Mouse (Mus musculus) liver, embryonic 14.5 days (tissue): ENCODE measurements around the gene Etfrf1. TPM values are rescaled to one million over a fixed set of nuclear protein-coding genes. Genes with fewer than 3 reads are reported as not detected.

Experiments used
- ATAC-seq: fragments of 200-750 bp; cut with Nextera tagmentation; 2 replicates; pipeline ENCODE4 v1.8.0; 2017; ENCODE audit warnings: moderate number of reproducible peaks, mild to moderate bottlenecking, moderate library complexity; ENCODE audit not compliant: insufficient read depth
- DNase-seq, 3 experiments: peaks; one replicate each; pipeline ENCODE4 v3.0.0-alpha.2; 2012 to 2013; ENCODE audit warnings: low read depth in 3 of 3, low spot score in 3 of 3
- H3K27ac ChIP-seq: fragments of 300-500 bp; sonication (generic); 2 replicates; pipeline ENCODE4 v1.5.1; 2014; ENCODE audit warnings: moderate library complexity, mild to moderate bottlenecking, control low read depth, inconsistent platforms
- H3K27me3 ChIP-seq: fragments of 300-500 bp; sonication (generic); 2 replicates; pipeline ENCODE4 v1.6.1; 2014; ENCODE audit warnings: mild to moderate bottlenecking, low read length, moderate library complexity; ENCODE audit not compliant: control insufficient read depth, insufficient read depth
- H3K36me3 ChIP-seq: fragments of 300-500 bp; sonication (generic); replicated peaks from 2 replicates; pipeline ENCODE4 v1.6.1; 2014; ENCODE audit warnings: low read depth; ENCODE audit not compliant: control insufficient read depth, insufficient read depth
- H3K4me1 ChIP-seq, 2 experiments: fragments of 200-500 bp in 1 of 2; fragments of 300-500 bp in 1 of 2; sonication (generic) in 1 of 2; replicated peaks; 2 replicates each; pipeline ENCODE4 v1.6.1; 2012 to 2014; ENCODE audit warnings: antibody characterized with exemption in 1 of 2, inconsistent platforms in 1 of 2, low read length in 1 of 2; ENCODE audit not compliant: control insufficient read depth in 2 of 2, insufficient read depth in 2 of 2
- H3K4me2 ChIP-seq: fragments of 300-500 bp; sonication (generic); 2 replicates; pipeline ENCODE4 v1.6.1; 2014; ENCODE audit warnings: low read depth, mild to moderate bottlenecking, control low read depth, moderate library complexity
- H3K4me3 ChIP-seq, 2 experiments: fragments of 200-500 bp in 1 of 2; fragments of 300-500 bp in 1 of 2; sonication (generic) in 1 of 2; 2 replicates each; pipeline ENCODE4 v1.5.1; 2012 to 2014; ENCODE audit warnings: low read depth in 2 of 2, low read length in 2 of 2, mild to moderate bottlenecking in 2 of 2, control low read depth in 1 of 2, inconsistent platforms in 1 of 2, moderate library complexity in 1 of 2; ENCODE audit not compliant: insufficient read depth in 1 of 2
- H3K9ac ChIP-seq: fragments of 300-500 bp; sonication (generic); replicated peaks from 2 replicates; pipeline ENCODE4 v1.6.1; 2014; ENCODE audit warnings: mild to moderate bottlenecking, control low read depth, moderate library complexity
- H3K9me3 ChIP-seq: fragments of 300-500 bp; sonication (generic); 2 replicates; pipeline ENCODE4 v1.6.1; 2016; ENCODE audit warnings: low read length, mixed read lengths; ENCODE audit not compliant: control insufficient read depth
- CTCF ChIP-seq: IDR thresholded peaks from 2 replicates; pipeline ENCODE4 v1.5.1; 2016; ENCODE audit warnings: antibody characterized with exemption, low read depth, control low read depth
- EP300 ChIP-seq: IDR thresholded peaks from 2 replicates; pipeline ENCODE4 v1.6.1; 2016; ENCODE audit warnings: antibody characterized with exemption, low read depth
- WGBS: fragments of 180-500 bp; shearing (Covaris S2); extraction: QIAGEN DNeasy Blood & Tissue Kit; methylation state at CpG from one replicate; pipeline ENCODE4 v1.1.7; 2014; ENCODE audit not compliant: insufficient replicate concordance; 5-methylcytosine and 5-hydroxymethylcytosine counted together
- polyA plus RNA-seq, 2 experiments: library from polyadenylated mRNA; depleted of rRNA in 1 of 2; stranded (reverse) in 1 of 2; unstranded in 1 of 2; fragments of >200 nt; fragmentation: Nextera tagmentation in 1 of 2; extraction: Ambion mirVana in 1 of 2; gene quantifications; 2 replicates each; pipeline versions ENCODE4 v1.2.1 to v1.2.3; 2012 to 2014

The Etfrf1 gene
- polyA plus RNA-seq, 2 experiments, result 7.2 to 12.3 TPM

GRCm38 (mm10) chr6:145179665-145180064 is 31.3 kb upstream of the Etfrf1 start:
- Histone ChIP-seq H3K36me3 (no peaks in the 10 kb centered on the region), H3K27me3 (no peaks in the 10 kb centered on the region), H3K9me3 (no peaks in the 10 kb centered on the region), H3K4me3 (no peak overlapping the region), H3K9ac (no peak overlapping the region), H3K4me1 (no peaks in the 10 kb centered on the region), H3K4me2 (no peak overlapping the region), H3K27ac (no peak overlapping the region)
- no peak for TF ChIP-seq EP300
- TF ChIP-seq CTCF, result peak; percentile 73
- ATAC-seq (no peak), DNase-seq (peak in 2 of 3 experiments; percentile 11 to 19)
- WGBS, result 36% methylated on average over 6 of the region's 6 CpGs

- no peak for ATAC-seq
- TF ChIP-seq CTCF (no peak), EP300 (no peak)
- no peak overlapping the region for H3K9ac ChIP-seq
- H3K4me3 ChIP-seq, result no peak overlapping the region
- DNase-seq, result no peak
- no peaks in the 10 kb centered on the region for H3K9me3 ChIP-seq
- no peaks in the 10 kb centered on the region for H3K36me3 ChIP-seq
- H3K4me1 ChIP-seq, result no peaks in the 10 kb centered on the region
- 43% methylated on average over 8 of the region's 8 CpGs for WGBS
- no peak overlapping the region for H3K27ac ChIP-seq
- H3K4me2 ChIP-seq, result no peak overlapping the region
- H3K27me3 ChIP-seq, result no peaks in the 10 kb centered on the region
These were observed 28.9 kb upstream of the Etfrf1 start for GRCm38 (mm10) chr6:145182044-145182443.

GRCm38 (mm10) chr6:145186096-145186495 is 24.8 kb upstream of the Etfrf1 start:
- Histone ChIP-seq H3K9me3 (no peaks in the 10 kb centered on the region), H3K36me3 (no peaks in the 10 kb centered on the region), H3K9ac (no peak overlapping the region), H3K27me3 (no peaks in the 10 kb centered on the region), H3K27ac (no peak overlapping the region), H3K4me3 (no peak overlapping the region), H3K4me1 (no peaks in the 10 kb centered on the region), H3K4me2 (no peak overlapping the region)
- DNase-seq, result no peak
- WGBS, result 62% methylated on average over 1 of the region's 1 CpGs
- TF ChIP-seq CTCF, result no peak
- no peak for TF ChIP-seq EP300
- ATAC-seq, result no peak

- DNase-seq (no peak), ATAC-seq (no peak)
- Histone ChIP-seq H3K9ac (no peak overlapping the region), H3K4me2 (peak overlapping the region; percentile 47), H3K4me1 (no peaks in the 10 kb centered on the region), H3K4me3 (peak overlapping the region; percentile 17 to 43), H3K27ac (no peak overlapping the region), H3K9me3 (no peaks in the 10 kb centered on the region), H3K27me3 (no peaks in the 10 kb centered on the region), H3K36me3 (no peaks in the 10 kb centered on the region)
- 48% methylated on average over 27 of the region's 27 CpGs for WGBS
- TF ChIP-seq EP300, result no peak
- peak; percentile 26; the same call in 1 of the 2 replicates for TF ChIP-seq CTCF
These were observed 23.5 kb upstream of the Etfrf1 start for GRCm38 (mm10) chr6:145187093-145188088.

- no peak overlapping the region for H3K4me2 ChIP-seq
- H3K36me3 ChIP-seq, result no peaks in the 10 kb centered on the region
- H3K27ac ChIP-seq, result no peak overlapping the region
- ATAC-seq (no peak), DNase-seq (no peak)
- WGBS, result 80% methylated on average over 3 of the region's 3 CpGs
- no peaks in the 10 kb centered on the region for H3K4me1 ChIP-seq
- no peaks in the 10 kb centered on the region for H3K27me3 ChIP-seq
- TF ChIP-seq EP300 (no peak), CTCF (no peak)
- no peak overlapping the region for H3K9ac ChIP-seq
- H3K4me3 ChIP-seq, result no peak overlapping the region
- H3K9me3 ChIP-seq, result no peaks in the 10 kb centered on the region
These were observed 17.9 kb upstream of the Etfrf1 start for GRCm38 (mm10) chr6:145193038-145193437.
